Mouse (Mus musculus) heart, embryonic 11.5 days (tissue): ENCODE data around the gene Fam110a. TPM values are rescaled to one million over a fixed set of nuclear protein-coding genes. Genes with fewer than 3 reads are reported as not detected.

ENCODE experiments used
- ATAC-seq: fragments of 200-750 bp; cut with Nextera tagmentation; replicated peaks from 2 replicates; pipeline ENCODE4 v1.8.0; 2017; ENCODE audit warnings: moderate library complexity; ENCODE audit not compliant: insufficient number of reproducible peaks, low FRiP score, low TSS enrichment
- H3K27ac ChIP-seq: fragments of 300-500 bp; sonication (generic); 2 replicates; pipeline ENCODE4 v1.5.1; 2014; ENCODE audit warnings: mild to moderate bottlenecking, low read depth, low read length
- H3K27me3 ChIP-seq: fragments of 300-500 bp; sonication (generic); 2 replicates; pipeline ENCODE4 v1.6.1; 2014; ENCODE audit warnings: mild to moderate bottlenecking, low read length, mixed read lengths; ENCODE audit not compliant: control insufficient read depth, insufficient read depth
- H3K36me3 ChIP-seq: fragments of 300-500 bp; sonication (generic); 2 replicates; pipeline ENCODE4 v1.6.1; 2014; ENCODE audit warnings: mild to moderate bottlenecking, low read length, moderate library complexity, mixed read lengths; ENCODE audit not compliant: control insufficient read depth, insufficient read depth
- H3K4me1 ChIP-seq: fragments of 300-500 bp; sonication (generic); 2 replicates; pipeline ENCODE4 v1.6.1; 2014; ENCODE audit warnings: low read length; ENCODE audit not compliant: control insufficient read depth, insufficient read depth
- H3K4me2 ChIP-seq: fragments of 300-500 bp; sonication (generic); 2 replicates; pipeline ENCODE4 v1.6.1; 2014; ENCODE audit warnings: mild to moderate bottlenecking, moderate library complexity
- H3K4me3 ChIP-seq: fragments of 300-500 bp; sonication (generic); 2 replicates; pipeline ENCODE4 v1.5.1; 2014; ENCODE audit warnings: low read depth, low read length
- H3K9ac ChIP-seq: fragments of 300-500 bp; sonication (generic); 2 replicates; pipeline ENCODE4 v1.6.1; 2014; ENCODE audit warnings: mild to moderate bottlenecking, low read depth, low read length, moderate library complexity
- H3K9me3 ChIP-seq: fragments of 300-500 bp; sonication (generic); replicated peaks from 2 replicates; pipeline ENCODE4 v1.6.1; 2016; ENCODE audit warnings: low read length; ENCODE audit not compliant: control insufficient read depth
- WGBS: fragments of 180-500 bp; shearing (Covaris S2); extraction: QIAGEN DNeasy Blood & Tissue Kit; methylation state at CpG from one replicate; pipeline ENCODE4 v1.1.7; 2014; ENCODE audit not compliant: insufficient replicate concordance; 5-methylcytosine and 5-hydroxymethylcytosine counted together
- polyA plus RNA-seq: library from polyadenylated mRNA; unstranded; fragments of >200 nt; fragmentation: Nextera tagmentation; extraction: Ambion mirVana; gene quantifications from 2 replicates; pipeline ENCODE4 v1.2.1, GENCODE M21; 2014

Fam110a gene
- polyA plus RNA-seq, 1 experiment from 2014 or later = 9.7 TPM

- Histone ChIP-seq H3K4me3 (no peak overlapping the region), H3K36me3 (no peaks in the 10 kb centered on the region), H3K4me1 (no peaks in the 10 kb centered on the region), H3K27ac (no peak overlapping the region), H3K27me3 (peaks cover 55% of the 10 kb centered on the region), H3K9me3 (no peaks in the 10 kb centered on the region), H3K4me2 (no peak overlapping the region), H3K9ac (no peak overlapping the region)
- no peak for ATAC-seq
- WGBS = 40% methylated on average over 5 of the region's 5 CpGs
Observed at GRCm38 (mm10) chr2:151991446-151991845, 11.4 kb upstream of the Fam110a start.

GRCm38 (mm10) chr2:151990985-151991394 lies 11.0 kb upstream of the Fam110a start:
- H3K27me3 ChIP-seq = peaks cover 51% of the 10 kb centered on the region
- ATAC-seq = no peak

GRCm38 (mm10) chr2:151988978-151989377 lies 9.0 kb upstream of the Fam110a start:
- H3K27ac ChIP-seq = no peak overlapping the region
- no peak for ATAC-seq
- WGBS = 64% methylated on average over 2 of the region's 2 CpGs
- H3K36me3 ChIP-seq = no peaks in the 10 kb centered on the region
- H3K27me3 ChIP-seq = peaks cover 32% of the 10 kb centered on the region
- H3K4me2 ChIP-seq = no peak overlapping the region
- H3K9ac ChIP-seq = no peak overlapping the region
- no peak overlapping the region for H3K4me3 ChIP-seq
- H3K4me1 ChIP-seq = no peaks in the 10 kb centered on the region
- H3K9me3 ChIP-seq = no peaks in the 10 kb centered on the region

More at GRCm38 (mm10) chr2:151990985-151991394, 11.0 kb upstream of the Fam110a start:
- whole genome bisulfite sequencing = 44% methylated on average over 1 of the region's 1 CpGs
- Histone ChIP-seq H3K27ac (no peak overlapping the region), H3K9me3 (no peaks in the 10 kb centered on the region), H3K4me3 (no peak overlapping the region), H3K9ac (no peak overlapping the region), H3K36me3 (no peaks in the 10 kb centered on the region), H3K4me1 (no peaks in the 10 kb centered on the region), H3K4me2 (no peak overlapping the region)

- Histone ChIP-seq H3K9ac (no peak overlapping the region), H3K4me2 (no peak overlapping the region)
- WGBS = 70% methylated on average over 8 of the region's 8 CpGs
Observed at GRCm38 (mm10) chr2:151986958-151987357, 6.9 kb upstream of the Fam110a start.

GRCm38 (mm10) chr2:151985426-151986172 lies 5.6 kb upstream of the Fam110a start:
- 64% methylated on average over 7 of the region's 7 CpGs for WGBS

More at GRCm38 (mm10) chr2:151986958-151987357, 6.9 kb upstream of the Fam110a start:
- H3K4me1 ChIP-seq = no peaks in the 10 kb centered on the region
- H3K4me3 ChIP-seq = no peak overlapping the region
- no peaks in the 10 kb centered on the region for H3K9me3 ChIP-seq
- H3K27ac ChIP-seq = no peak overlapping the region
- peaks cover 16% of the 10 kb centered on the region for H3K27me3 ChIP-seq
- no peaks in the 10 kb centered on the region for H3K36me3 ChIP-seq
- ATAC-seq = no peak

GRCm38 (mm10) chr2:151984019-151984418 lies 4.0 kb upstream of the Fam110a start:
- Histone ChIP-seq H3K9ac (no peak overlapping the region), H3K4me3 (no peak overlapping the region), H3K27me3 (peaks cover 5% of the 10 kb centered on the region; the same call in 1 of the 2 replicates), H3K4me1 (peaks cover 4% of the 10 kb centered on the region), H3K9me3 (no peaks in the 10 kb centered on the region), H3K36me3 (no peaks in the 10 kb centered on the region), H3K4me2 (no peak overlapping the region), H3K27ac (no peak overlapping the region)
- no peak for ATAC-seq
- 71% methylated on average over 9 of the region's 9 CpGs for WGBS

More at GRCm38 (mm10) chr2:151985426-151986172, 5.6 kb upstream of the Fam110a start:
- no peak overlapping the region for H3K27ac ChIP-seq
- no peak overlapping the region for H3K4me3 ChIP-seq
- peaks cover 7% of the 10 kb centered on the region; the same call in 1 of the 2 replicates for H3K27me3 ChIP-seq
- H3K9me3 ChIP-seq = no peaks in the 10 kb centered on the region
- H3K4me2 ChIP-seq = no peak overlapping the region
- no peak overlapping the region for H3K9ac ChIP-seq
- H3K4me1 ChIP-seq = no peaks in the 10 kb centered on the region; the same call in 1 of the 2 replicates
- no peak for ATAC-seq
- H3K36me3 ChIP-seq = no peaks in the 10 kb centered on the region

GRCm38 (mm10) chr2:151982476-151982875 lies 2.5 kb upstream of the Fam110a start:
- no peaks in the 10 kb centered on the region for H3K36me3 ChIP-seq
- H3K9ac ChIP-seq = no peak overlapping the region
- no peak overlapping the region for H3K4me3 ChIP-seq
- H3K9me3 ChIP-seq = no peaks in the 10 kb centered on the region
- H3K27me3 ChIP-seq = no peaks in the 10 kb centered on the region
- no peak for ATAC-seq
- no peak overlapping the region for H3K4me2 ChIP-seq
- no peak overlapping the region for H3K27ac ChIP-seq
- H3K4me1 ChIP-seq = peaks cover 8% of the 10 kb centered on the region

GRCm38 (mm10) chr2:151981268-151981667 lies 1.2 kb upstream of the Fam110a start:
- no peak for ATAC-seq
- no peak overlapping the region for H3K4me3 ChIP-seq
- 63% methylated on average over 6 of the region's 6 CpGs for WGBS

GRCm38 (mm10) chr2:151980355-151980693 lies 305 bp upstream of the Fam110a start:
- peak overlapping the region; percentile 88 for H3K4me3 ChIP-seq
- ATAC-seq = peak; percentile 7; the same call in 1 of the 2 replicates
- H3K36me3 ChIP-seq = no peaks in the 10 kb centered on the region
- H3K4me2 ChIP-seq = peak overlapping the region; percentile 93
- WGBS = 49% methylated on average over 3 of the region's 3 CpGs
- H3K9ac ChIP-seq = peak overlapping the region; percentile 83
- no peaks in the 10 kb centered on the region; the same call in 1 of the 2 replicates for H3K27me3 ChIP-seq
- peaks cover 8% of the 10 kb centered on the region for H3K4me1 ChIP-seq
- no peak overlapping the region for H3K27ac ChIP-seq
- H3K9me3 ChIP-seq = no peaks in the 10 kb centered on the region

More at GRCm38 (mm10) chr2:151981268-151981667, 1.2 kb upstream of the Fam110a start:
- H3K4me1 ChIP-seq = peaks cover 8% of the 10 kb centered on the region
- no peak overlapping the region for H3K4me2 ChIP-seq
- H3K9ac ChIP-seq = no peak overlapping the region
- H3K9me3 ChIP-seq = no peaks in the 10 kb centered on the region
- no peaks in the 10 kb centered on the region; the same call in 1 of the 2 replicates for H3K27me3 ChIP-seq
- H3K27ac ChIP-seq = no peak overlapping the region
- H3K36me3 ChIP-seq = no peaks in the 10 kb centered on the region
